Mouse (Mus musculus) G1E (cell line): ENCODE data around the gene Rnf216.

Experiments
- CTCF ChIP-seq: IDR thresholded peaks from 2 replicates; pipeline ENCODE4 v1.5.1; 2012; ENCODE audit warnings: low read depth, low read length, inconsistent platforms, mixed read lengths
- GATA1 ChIP-seq: IDR thresholded peaks from 2 replicates; pipeline ENCODE4 v1.6.1; 2012; ENCODE audit warnings: borderline replicate concordance, low read length, inconsistent platforms, mixed read lengths
- GATA2 ChIP-seq: IDR thresholded peaks from 2 replicates; pipeline ENCODE4 v1.6.1; 2012; ENCODE audit warnings: low read depth, low read length, inconsistent platforms, borderline replicate concordance
- TAL1 ChIP-seq: conservative IDR thresholded peaks from 2 replicates; pipeline ENCODE4 v1.6.1; 2012; ENCODE audit warnings: low read depth, low read length, inconsistent platforms, mixed read lengths

DNA sequence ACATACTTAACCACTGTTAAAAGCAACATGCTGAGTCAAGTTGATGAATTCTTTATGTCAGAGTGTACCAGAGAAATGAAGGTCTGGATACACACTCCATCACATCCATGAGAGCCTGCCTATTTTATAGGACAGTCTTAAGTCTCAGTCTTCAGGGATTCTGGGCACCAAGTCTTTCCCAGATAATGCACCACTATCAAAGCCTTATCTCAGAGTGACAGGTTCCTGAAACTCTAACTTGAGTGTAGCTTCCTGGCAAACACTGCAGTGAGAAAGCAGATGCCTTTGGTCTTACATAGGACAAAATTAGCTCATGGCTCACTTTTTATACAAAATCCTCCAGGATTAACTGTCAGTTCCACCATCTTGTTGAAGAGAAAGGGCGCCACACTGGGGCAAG lies 46.7 kb downstream of the Rnf216 start:
- no peak for TF ChIP-seq CTCF
- no peak for TF ChIP-seq GATA1
- no peak for TF ChIP-seq GATA2
- no peak for TF ChIP-seq TAL1
